ENCODE assay signal across 8 mouse cellular contexts in the genomic region with DNA sequence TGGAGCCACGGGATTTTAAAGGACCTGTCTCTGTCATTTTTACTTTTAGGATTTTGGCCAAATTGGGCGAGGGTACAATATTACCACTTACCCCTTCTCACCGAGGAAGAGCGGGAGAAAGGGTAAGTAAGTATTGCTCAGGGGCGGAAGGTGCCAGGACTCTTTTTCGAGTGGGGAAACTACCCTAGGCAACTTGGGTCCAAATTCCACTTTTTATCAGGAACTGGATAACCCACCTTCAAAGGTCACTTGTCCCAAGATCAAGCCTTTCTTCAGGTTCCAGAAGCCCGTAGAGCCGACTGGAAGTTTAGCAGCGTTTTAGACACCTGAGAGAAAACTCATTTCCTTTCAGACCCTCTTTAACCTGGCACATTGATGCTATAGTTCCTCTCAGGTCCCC. TPM values are rescaled to one million over a fixed set of nuclear protein-coding genes. Genes with fewer than 3 reads are reported as not detected.
DNase-seq lines count a peak whose midpoint lies in the region; ATAC-seq and TF ChIP-seq lines count a peak whose summit lies in the region.

No protein-coding gene starts in this region.

- H3K79me2 ChIP-seq in liver, adult 2 months (ENCODE audit: control insufficient read depth, insufficient read depth, low read length): no peaks in the 10 kb centered on the region; the same call in 1 of the 2 replicates

- peaks cover 8% of the 10 kb centered on the region for H3K4me1 ChIP-seq in liver, adult 2 months (ENCODE audit: control insufficient read depth, insufficient read depth, low read length)
- H3K4me1 ChIP-seq in embryonic facial prominence, embryonic 12.5 days: 0 out of 2 replicates have a peak, but pooled peaks cover 2% of the 10 kb centered on the region
- 0 out of 2 replicates have a peak, but pooled peaks cover 2% of the 10 kb centered on the region for H3K4me1 ChIP-seq in intestine, embryonic 15.5 days (replicated peaks)
- H3K4me1 ChIP-seq in neural tube, embryonic 15.5 days: peaks cover 6% of the 10 kb centered on the region

- H3K27me3 ChIP-seq in liver, adult 2 months (ENCODE audit: control insufficient read depth, insufficient read depth, low read length): no peaks in the 10 kb centered on the region
- no peaks in the 10 kb centered on the region for H3K27me3 ChIP-seq in embryonic facial prominence, embryonic 12.5 days
- no peaks in the 10 kb centered on the region for H3K27me3 ChIP-seq in intestine, embryonic 15.5 days (replicated peaks)
- H3K27me3 ChIP-seq in neural tube, embryonic 15.5 days (replicated peaks): no peaks in the 10 kb centered on the region

- H3K4me3 ChIP-seq in liver, adult 2 months (ENCODE audit: insufficient read depth, low read depth, low read length): peak overlapping the region; percentile 94
- peak overlapping the region; percentile 53 for H3K4me3 ChIP-seq in embryonic facial prominence, embryonic 12.5 days
- H3K4me3 ChIP-seq in intestine, embryonic 15.5 days (replicated peaks): peak overlapping the region; percentile 72
- H3K4me3 ChIP-seq in neural tube, embryonic 15.5 days (replicated peaks): peak overlapping the region; percentile 77

- no peak for TF ChIP-seq CTCF in liver, adult 2 months (IDR thresholded peaks at IDR 0.05; ENCODE audit: low read depth, low read length)

- no peaks in the 10 kb centered on the region for H3K9me3 ChIP-seq in embryonic facial prominence, embryonic 12.5 days
- no peaks in the 10 kb centered on the region for H3K9me3 ChIP-seq in intestine, embryonic 15.5 days
- H3K9me3 ChIP-seq in neural tube, embryonic 15.5 days (replicated peaks): no peaks in the 10 kb centered on the region

- ATAC-seq in embryonic facial prominence, embryonic 12.5 days (ENCODE audit: insufficient number of reproducible peaks, insufficient read depth, low FRiP score, low TSS enrichment): no peak
- peak; percentile 52 for ATAC-seq in intestine, embryonic 15.5 days
- no peak for ATAC-seq in neural tube, embryonic 15.5 days (ENCODE audit: low FRiP score)

- no peak for TF ChIP-seq POLR2A in liver, adult 2 months (IDR thresholded peaks at IDR 0.05; ENCODE audit: extremely low read depth, insufficient read depth, low read length)

- H3K36me3 ChIP-seq in liver, adult 2 months (ENCODE audit: control insufficient read depth, insufficient read depth, low read length): peaks cover 2% of the 10 kb centered on the region; the same call in 1 of the 2 replicates
- no peaks in the 10 kb centered on the region for H3K36me3 ChIP-seq in embryonic facial prominence, embryonic 12.5 days
- no peaks in the 10 kb centered on the region for H3K36me3 ChIP-seq in intestine, embryonic 15.5 days
- no peaks in the 10 kb centered on the region for H3K36me3 ChIP-seq in neural tube, embryonic 15.5 days

- peak overlapping the region; percentile 100 for H3K27ac ChIP-seq in liver, adult 2 months (replicated peaks; ENCODE audit: insufficient read depth, low read depth, low read length)
- H3K27ac ChIP-seq in embryonic facial prominence, embryonic 12.5 days: no peak overlapping the region
- H3K27ac ChIP-seq in intestine, embryonic 15.5 days: peak overlapping the region; percentile 72
- peak overlapping the region; percentile 81 for H3K27ac ChIP-seq in neural tube, embryonic 15.5 days (replicated peaks)

- peak overlapping the region; percentile 92 for H3K9ac ChIP-seq in liver, adult 2 months (ENCODE audit: low read depth, low read length)
- peak overlapping the region; percentile 65 for H3K9ac ChIP-seq in embryonic facial prominence, embryonic 12.5 days
- H3K9ac ChIP-seq in intestine, embryonic 15.5 days: peak overlapping the region; percentile 90
- H3K9ac ChIP-seq in neural tube, embryonic 15.5 days (replicated peaks): peak overlapping the region; percentile 77

- H3K4me2 ChIP-seq in embryonic facial prominence, embryonic 12.5 days (replicated peaks): peak overlapping the region; percentile 61
- H3K4me2 ChIP-seq in intestine, embryonic 15.5 days (replicated peaks): peak overlapping the region; percentile 85
- H3K4me2 ChIP-seq in neural tube, embryonic 15.5 days: peak overlapping the region; percentile 67

- WGBS in liver, adult 2 months: 3% methylated on average over 9 of the region's 9 CpGs
- 14% methylated on average over 9 of the region's 9 CpGs for WGBS in embryonic facial prominence, embryonic 12.5 days
- 13% methylated on average over 9 of the region's 9 CpGs for WGBS in intestine, embryonic 15.5 days
- 15% methylated on average over 9 of the region's 9 CpGs for WGBS in neural tube, embryonic 15.5 days

- DNase-seq in liver, adult 2 months (ENCODE audit: extremely low read depth, low read depth, low spot score): peak; percentile 91
- no peak for DNase-seq in liver
- DNase-seq in cerebellum, postnatal 14 days: no peak
- no peak for DNase-seq in left cerebral cortex, adult 9 months (ENCODE audit: low spot score in 2 of 2)
- DNase-seq in thymus, postnatal 4 days: no peak

RNA-seq across cellular contexts. Expression of a gene that starts 0.6 kb away (rescaled TPM):
- total RNA-seq in liver, adult 2 months (2014; rRNA removed): 78.5 and 133 TPM in 2 replicates
- 31.5 and 35.8 TPM in 2 replicates for polyA plus RNA-seq in liver, adult 2 months (2012; rRNA removed)
- polyA plus RNA-seq in embryonic facial prominence, embryonic 12.5 days (2016; fragmentation: Nextera tagmentation; extraction: Ambion mirVana): 11.6 and 12.4 TPM in 2 replicates
- 26.9 and 27.7 TPM in 2 replicates for polyA plus RNA-seq in intestine, embryonic 15.5 days (2015; fragmentation: Nextera tagmentation; extraction: Ambion mirVana)
- polyA plus RNA-seq in neural tube, embryonic 15.5 days (2015; fragmentation: Nextera tagmentation; extraction: Ambion mirVana): 5.8 and 9.5 TPM in 2 replicates
